Mouse (Mus musculus) heart, postnatal 0 days (tissue): ENCODE results near the gene Plce1. TPM values are rescaled to one million over a fixed set of nuclear protein-coding genes. Genes with fewer than 3 reads are reported as not detected.
A peak's percentile ranks its signal among the peaks of the same experiment; 100 is the strongest.

Experiments
- ATAC-seq: fragments of 200-750 bp; cut with Nextera tagmentation; 2 replicates; pipeline ENCODE4 v1.8.0; 2017; ENCODE audit warnings: low read depth, moderate number of reproducible peaks, moderate library complexity; ENCODE audit not compliant: insufficient read depth
- DNase-seq: peaks from one replicate; pipeline ENCODE4 v3.0.0-alpha.2; 2016; ENCODE audit warnings: low spot score
- H3K27ac ChIP-seq: fragments of 300-500 bp; sonication (generic); 2 replicates; pipeline ENCODE4 v1.5.1; 2014; ENCODE audit warnings: low read depth, mild to moderate bottlenecking
- H3K27me3 ChIP-seq: fragments of 300-500 bp; sonication (generic); 2 replicates; pipeline ENCODE4 v1.6.1; 2014; ENCODE audit warnings: low read length, mixed read lengths; ENCODE audit not compliant: control insufficient read depth, insufficient read depth
- H3K36me3 ChIP-seq: fragments of 300-500 bp; sonication (generic); replicated peaks from 2 replicates; pipeline ENCODE4 v1.6.1; 2014; ENCODE audit warnings: low read length, mixed read lengths; ENCODE audit not compliant: control insufficient read depth, insufficient read depth
- H3K4me1 ChIP-seq: fragments of 300-500 bp; sonication (generic); 2 replicates; pipeline ENCODE4 v1.6.1; 2014; ENCODE audit warnings: antibody characterized with exemption; ENCODE audit not compliant: control insufficient read depth, insufficient read depth
- H3K4me2 ChIP-seq: fragments of 300-500 bp; sonication (generic); 2 replicates; pipeline ENCODE4 v1.6.1; 2014; ENCODE audit warnings: low read depth, mild to moderate bottlenecking, low read length, moderate library complexity
- H3K4me3 ChIP-seq: fragments of 300-500 bp; sonication (generic); 2 replicates; pipeline ENCODE4 v1.5.1; 2014; ENCODE audit warnings: low read depth, low read length
- H3K9ac ChIP-seq: fragments of 300-500 bp; sonication (generic); replicated peaks from 2 replicates; pipeline ENCODE4 v1.6.1; 2014; ENCODE audit warnings: low read depth, low read length, mixed read lengths
- H3K9me3 ChIP-seq: fragments of 300-500 bp; sonication (generic); replicated peaks from 2 replicates; pipeline ENCODE4 v1.6.1; 2016; ENCODE audit warnings: low read length; ENCODE audit not compliant: control insufficient read depth
- CTCF ChIP-seq: IDR thresholded peaks from 2 replicates; pipeline ENCODE4 v1.5.1; 2016; ENCODE audit warnings: antibody characterized with exemption, control low read depth, low read depth
- EP300 ChIP-seq: IDR thresholded peaks from 2 replicates; pipeline ENCODE4 v1.6.1; 2016; ENCODE audit warnings: antibody characterized with exemption, low read depth
- WGBS: fragments of 180-500 bp; shearing (Covaris S2); extraction: QIAGEN DNeasy Blood & Tissue Kit; methylation state at CpG from one replicate; pipeline ENCODE4 v1.1.7; 2014; 5-methylcytosine and 5-hydroxymethylcytosine counted together
- polyA plus RNA-seq: library from polyadenylated mRNA; unstranded; fragments of >200 nt; fragmentation: Nextera tagmentation; extraction: Ambion mirVana; gene quantifications from 2 replicates; pipeline ENCODE4 v1.2.1, GENCODE M21; 2015
- total RNA-seq: library from RNA; depleted of rRNA; stranded (reverse); fragments of >200 nt; gene quantifications from 2 replicates; pipeline ENCODE4 v1.2.3, GENCODE M21; 2014; ENCODE audit warnings: low replicate concordance

Gene Plce1
- total and polyA plus RNA-seq, 2 experiments from 2014 or later: 5.7 to 18.2 TPM

- peak overlapping the region; percentile 35; the same call in 1 of the 2 replicates for H3K27ac ChIP-seq
- ATAC-seq (no peak), DNase-seq (peak; percentile 17)
- H3K4me2 ChIP-seq: no peak overlapping the region
- H3K4me3 ChIP-seq: no peak overlapping the region
- no peaks in the 10 kb centered on the region for H3K4me1 ChIP-seq
- 67% methylated on average over 7 of the region's 7 CpGs for WGBS
- H3K27me3 ChIP-seq: no peaks in the 10 kb centered on the region
- no peak for TF ChIP-seq EP300
- TF ChIP-seq CTCF: no peak
- no peak overlapping the region for H3K9ac ChIP-seq
- H3K9me3 ChIP-seq: no peaks in the 10 kb centered on the region
- peaks cover 6% of the 10 kb centered on the region for H3K36me3 ChIP-seq
These were observed 278.0 kb downstream of the Plce1 start for GRCm38 (mm10) chr19:38758685-38759472.

GRCm38 (mm10) chr19:38760441-38760840 is 279.5 kb downstream of the Plce1 start:
- Histone ChIP-seq H3K4me3 (no peak overlapping the region), H3K4me2 (no peak overlapping the region), H3K27me3 (no peaks in the 10 kb centered on the region), H3K4me1 (no peaks in the 10 kb centered on the region), H3K36me3 (peaks cover 11% of the 10 kb centered on the region), H3K9ac (no peak overlapping the region), H3K9me3 (no peaks in the 10 kb centered on the region), H3K27ac (no peak overlapping the region)
- TF ChIP-seq CTCF (no peak), EP300 (no peak)
- no peak for ATAC-seq
- DNase-seq: no peak
- 45% methylated on average over 3 of the region's 3 CpGs for WGBS

- Histone ChIP-seq H3K4me2 (no peak overlapping the region), H3K27ac (no peak overlapping the region), H3K4me3 (no peak overlapping the region), H3K27me3 (no peaks in the 10 kb centered on the region), H3K36me3 (peaks cover 26% of the 10 kb centered on the region), H3K9ac (no peak overlapping the region), H3K4me1 (no peaks in the 10 kb centered on the region), H3K9me3 (no peaks in the 10 kb centered on the region)
- 78% methylated on average over 2 of the region's 2 CpGs for WGBS
- ATAC-seq (no peak), DNase-seq (no peak)
- no peak for TF ChIP-seq EP300
- no peak for TF ChIP-seq CTCF
These were observed 285.4 kb downstream of the Plce1 start for GRCm38 (mm10) chr19:38766306-38766705.

GRCm38 (mm10) chr19:38775548-38775947 is 294.6 kb downstream of the Plce1 start:
- ATAC-seq (no peak), DNase-seq (peak; percentile 27)
- WGBS: 53% methylated on average over 4 of the region's 4 CpGs
- H3K9me3 ChIP-seq: no peaks in the 10 kb centered on the region
- H3K36me3 ChIP-seq: peaks cover 13% of the 10 kb centered on the region
- no peak overlapping the region for H3K9ac ChIP-seq
- H3K4me1 ChIP-seq: no peaks in the 10 kb centered on the region
- no peak overlapping the region for H3K4me3 ChIP-seq
- no peaks in the 10 kb centered on the region for H3K27me3 ChIP-seq
- TF ChIP-seq CTCF (peak; percentile 68), EP300 (no peak)
- H3K4me2 ChIP-seq: no peak overlapping the region
- no peak overlapping the region for H3K27ac ChIP-seq

GRCm38 (mm10) chr19:38778805-38779204 is 297.9 kb downstream of the Plce1 start:
- Histone ChIP-seq H3K36me3 (peaks cover 14% of the 10 kb centered on the region), H3K4me2 (no peak overlapping the region), H3K4me1 (no peaks in the 10 kb centered on the region), H3K27me3 (no peaks in the 10 kb centered on the region), H3K9ac (no peak overlapping the region), H3K4me3 (no peak overlapping the region), H3K9me3 (no peaks in the 10 kb centered on the region), H3K27ac (no peak overlapping the region)
- WGBS: 24% methylated on average over 2 of the region's 2 CpGs
- no peak for DNase-seq
- TF ChIP-seq EP300 (no peak), CTCF (no peak)
- no peak for ATAC-seq

GRCm38 (mm10) chr19:38783542-38783941 is 302.6 kb downstream of the Plce1 start:
- WGBS: 76% methylated on average over 9 of the region's 9 CpGs
- Histone ChIP-seq H3K36me3 (peaks cover 16% of the 10 kb centered on the region), H3K4me3 (no peak overlapping the region), H3K27ac (no peak overlapping the region), H3K4me1 (no peaks in the 10 kb centered on the region), H3K9me3 (no peaks in the 10 kb centered on the region), H3K4me2 (no peak overlapping the region), H3K27me3 (no peaks in the 10 kb centered on the region), H3K9ac (no peak overlapping the region)
- TF ChIP-seq CTCF: no peak
- no peak for TF ChIP-seq EP300
- ATAC-seq (no peak), DNase-seq (no peak)
